Mouse (Mus musculus) embryonic facial prominence, embryonic 12.5 days (tissue): ENCODE measurements around the gene Atg16l1. TPM values are rescaled to one million over a fixed set of nuclear protein-coding genes. Genes with fewer than 3 reads are reported as not detected.
"Not testable (repeated sequence)": the region's sequence is repeated elsewhere in the genome, so short reads cannot be mapped to it uniquely, and the experiment has no call there.

Experiments used
- ATAC-seq: fragments of 200-750 bp; cut with Nextera tagmentation; 2 replicates; pipeline ENCODE4 v1.8.0; 2017; ENCODE audit not compliant: insufficient number of reproducible peaks, insufficient read depth, low FRiP score, low TSS enrichment
- H3K27ac ChIP-seq: fragments of 300-500 bp; sonication (generic); 2 replicates; pipeline ENCODE4 v1.5.1; 2016; ENCODE audit warnings: mild to moderate bottlenecking
- H3K27me3 ChIP-seq: fragments of 300-500 bp; sonication (generic); 2 replicates; pipeline ENCODE4 v1.6.1; 2016; ENCODE audit warnings: mild to moderate bottlenecking, moderate library complexity
- H3K36me3 ChIP-seq: fragments of 300-500 bp; sonication (generic); 2 replicates; pipeline ENCODE4 v1.6.1; 2016; ENCODE audit warnings: mild to moderate bottlenecking
- H3K4me1 ChIP-seq: fragments of 300-500 bp; sonication (generic); 2 replicates; pipeline ENCODE4 v1.6.1; 2016
- H3K4me2 ChIP-seq: fragments of 300-500 bp; sonication (generic); replicated peaks from 2 replicates; pipeline ENCODE4 v1.6.1; 2016; ENCODE audit warnings: mild to moderate bottlenecking, moderate library complexity
- H3K4me3 ChIP-seq: fragments of 300-500 bp; sonication (generic); 2 replicates; pipeline ENCODE4 v1.5.1; 2016; ENCODE audit warnings: mild to moderate bottlenecking
- H3K9ac ChIP-seq: fragments of 300-500 bp; sonication (generic); 2 replicates; pipeline ENCODE4 v1.6.1; 2016; ENCODE audit warnings: mild to moderate bottlenecking, moderate library complexity
- H3K9me3 ChIP-seq: fragments of 300-500 bp; sonication (generic); 2 replicates; pipeline ENCODE4 v1.6.1; 2016; ENCODE audit warnings: mild to moderate bottlenecking, moderate library complexity
- WGBS: fragments of 180-500 bp; shearing (Covaris S2); methylation state at CpG from one replicate; pipeline ENCODE4 v1.1.7; 2016; 5-methylcytosine and 5-hydroxymethylcytosine counted together
- polyA plus RNA-seq: library from polyadenylated mRNA; unstranded; fragments of >200 nt; fragmentation: Nextera tagmentation; extraction: Ambion mirVana; gene quantifications from 2 replicates; pipeline ENCODE4 v1.2.1, GENCODE M21; 2016

Gene Atg16l1
- polyA plus RNA-seq, 1 experiment from 2014 or later = 43.0 TPM

DNA sequence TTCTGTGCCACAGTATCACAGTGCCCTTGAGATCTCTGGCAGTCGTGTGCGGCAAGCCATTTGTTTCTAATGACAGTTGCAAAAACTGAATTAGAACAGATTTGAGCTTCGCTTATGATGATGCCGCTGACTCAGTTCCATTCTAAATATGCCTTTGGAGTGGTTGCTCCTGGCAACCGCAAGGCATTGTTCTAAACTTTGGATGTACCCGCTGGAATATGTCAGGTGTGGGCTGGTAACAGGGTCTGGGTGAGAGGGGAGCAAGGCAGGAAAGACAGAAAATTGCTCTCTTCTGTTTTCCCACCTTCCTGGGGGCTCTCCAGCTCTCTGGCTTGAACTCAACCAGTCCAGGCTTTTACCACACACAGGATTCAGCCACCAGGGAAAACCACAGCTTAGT, 57.5 kb downstream of the Atg16l1 start:
- Histone ChIP-seq H3K4me1 (no peaks in the 10 kb centered on the region), H3K9me3 (no peaks in the 10 kb centered on the region), H3K4me2 (no peak overlapping the region), H3K27me3 (no peaks in the 10 kb centered on the region), H3K9ac (no peak overlapping the region), H3K4me3 (no peak overlapping the region), H3K36me3 (no peaks in the 10 kb centered on the region), H3K27ac (no peak overlapping the region)
- 81% methylated on average over 6 of the region's 6 CpGs for WGBS
- ATAC-seq = no peak

DNA sequence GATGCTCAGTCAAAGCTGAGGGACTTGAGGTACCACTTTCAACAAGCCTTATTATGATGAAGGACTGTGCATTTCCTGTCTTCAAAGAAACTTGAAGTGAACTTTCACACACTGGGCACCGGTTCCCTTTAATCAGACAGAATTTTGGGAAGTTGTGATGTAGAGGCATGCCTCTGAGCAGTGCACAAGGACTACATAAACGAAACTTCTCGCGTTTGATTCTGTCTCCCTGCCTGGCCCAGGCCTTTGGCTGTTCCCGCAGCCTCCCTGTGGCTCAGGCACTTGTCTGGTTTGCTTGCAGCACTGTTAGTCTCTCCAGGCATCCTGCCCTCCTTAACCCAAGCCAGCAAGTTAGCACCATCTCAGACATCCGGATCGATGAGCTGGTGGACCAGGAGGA, 58.0 kb downstream of the Atg16l1 start:
- Histone ChIP-seq H3K4me1 (no peaks in the 10 kb centered on the region), H3K9me3 (no peaks in the 10 kb centered on the region), H3K27me3 (no peaks in the 10 kb centered on the region), H3K36me3 (no peaks in the 10 kb centered on the region), H3K4me3 (no peak overlapping the region), H3K4me2 (no peak overlapping the region), H3K27ac (no peak overlapping the region), H3K9ac (no peak overlapping the region)
- WGBS = 78% methylated on average over 7 of the region's 7 CpGs
- no peak for ATAC-seq

DNA sequence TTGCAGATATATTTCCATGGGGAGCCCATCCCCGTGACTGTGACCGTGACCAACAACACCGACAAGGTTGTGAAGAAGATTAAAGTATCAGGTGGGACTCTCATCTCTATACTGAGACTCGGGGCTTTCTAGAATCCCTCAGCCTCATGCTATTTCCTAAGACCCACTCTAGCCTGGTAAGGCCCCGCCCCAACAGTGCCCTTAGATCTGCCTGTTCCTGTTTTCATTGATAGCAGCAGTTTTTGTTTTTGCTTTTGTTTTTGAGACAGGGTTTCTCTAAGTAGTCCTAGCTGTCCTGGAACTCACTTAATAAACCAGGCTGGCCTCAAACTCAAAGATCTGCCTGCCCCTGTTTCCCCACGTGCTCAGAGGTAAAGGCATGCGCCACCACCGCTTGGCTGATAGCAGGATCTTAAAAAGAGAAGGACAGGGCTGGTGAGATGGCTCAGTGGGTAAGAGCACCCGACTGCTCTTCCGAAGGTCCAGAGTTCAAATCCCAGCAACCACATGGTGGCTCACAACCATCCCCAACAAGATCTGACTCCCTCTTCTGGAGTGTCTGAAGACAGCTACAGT, 68.8 kb downstream of the Atg16l1 start:
- 0 out of 2 replicates have a peak, but pooled peaks cover 5% of the 10 kb centered on the region for H3K4me1 ChIP-seq
- H3K4me3 ChIP-seq = no peak overlapping the region
- no peak for ATAC-seq
- H3K27me3 ChIP-seq = no peaks in the 10 kb centered on the region
- H3K4me2 ChIP-seq = no peak overlapping the region
- no peaks in the 10 kb centered on the region for H3K9me3 ChIP-seq
- H3K27ac ChIP-seq = no peak overlapping the region
- no peak overlapping the region for H3K9ac ChIP-seq
- no peaks in the 10 kb centered on the region for H3K36me3 ChIP-seq
- WGBS = 89% methylated on average over 10 of the region's 10 CpGs

DNA sequence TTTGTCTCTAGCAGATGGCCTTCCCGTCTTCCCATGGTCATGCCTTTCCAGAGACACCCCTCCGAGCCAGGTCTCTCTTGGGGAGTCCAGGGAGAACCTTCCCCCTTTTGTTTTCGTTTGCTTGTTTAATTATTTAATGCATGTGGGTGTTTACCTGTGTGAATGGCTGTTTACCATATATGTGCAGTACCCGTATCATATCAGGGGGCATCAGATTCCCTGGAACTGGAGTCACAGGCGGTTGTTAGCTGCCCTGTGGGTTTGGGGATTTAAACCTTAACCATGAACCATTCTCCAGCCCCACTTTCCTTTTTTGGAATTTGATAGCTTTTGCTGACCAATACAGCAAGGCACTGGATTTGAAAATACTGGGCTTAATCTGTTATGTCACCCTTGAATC, 69.6 kb downstream of the Atg16l1 start:
- no peak overlapping the region for H3K4me3 ChIP-seq
- H3K36me3 ChIP-seq = no peaks in the 10 kb centered on the region
- H3K4me2 ChIP-seq = no peak overlapping the region
- 0 out of 2 replicates have a peak, but pooled peaks cover 5% of the 10 kb centered on the region for H3K4me1 ChIP-seq
- no peaks in the 10 kb centered on the region for H3K9me3 ChIP-seq
- no peak overlapping the region for H3K9ac ChIP-seq
- no peaks in the 10 kb centered on the region for H3K27me3 ChIP-seq
- 84% methylated on average over 5 of the region's 5 CpGs for WGBS
- ATAC-seq = no peak
- no peak overlapping the region for H3K27ac ChIP-seq

DNA sequence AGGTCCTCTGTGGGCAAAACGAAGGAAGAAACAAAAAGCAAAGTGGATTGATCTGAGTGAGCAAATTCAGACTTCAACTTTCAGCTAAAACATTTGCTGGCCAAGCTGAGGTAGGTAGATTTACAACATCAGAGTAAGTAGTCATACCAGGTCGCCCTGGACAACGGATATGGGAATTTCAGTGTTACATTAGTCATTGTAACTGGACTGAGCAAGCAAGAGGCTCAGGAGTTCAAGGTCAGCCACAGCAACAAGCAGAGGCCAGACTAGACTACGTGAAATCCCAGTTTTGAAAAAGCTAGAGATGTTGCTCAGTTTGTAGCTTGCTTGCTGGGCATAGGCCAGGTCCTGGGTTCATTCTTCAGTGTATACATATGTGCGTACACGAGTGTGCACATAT, 70.3 kb downstream of the Atg16l1 start:
- 0 out of 2 replicates have a peak, but pooled peaks cover 5% of the 10 kb centered on the region for H3K4me1 ChIP-seq
- no peaks in the 10 kb centered on the region for H3K9me3 ChIP-seq
- no peaks in the 10 kb centered on the region for H3K27me3 ChIP-seq
- no peak overlapping the region for H3K4me2 ChIP-seq
- H3K4me3 ChIP-seq = no peak overlapping the region
- no peak overlapping the region for H3K27ac ChIP-seq
- no peaks in the 10 kb centered on the region for H3K36me3 ChIP-seq
- WGBS = 85% methylated on average over 6 of the region's 6 CpGs
- no peak for ATAC-seq
- H3K9ac ChIP-seq = no peak overlapping the region

DNA sequence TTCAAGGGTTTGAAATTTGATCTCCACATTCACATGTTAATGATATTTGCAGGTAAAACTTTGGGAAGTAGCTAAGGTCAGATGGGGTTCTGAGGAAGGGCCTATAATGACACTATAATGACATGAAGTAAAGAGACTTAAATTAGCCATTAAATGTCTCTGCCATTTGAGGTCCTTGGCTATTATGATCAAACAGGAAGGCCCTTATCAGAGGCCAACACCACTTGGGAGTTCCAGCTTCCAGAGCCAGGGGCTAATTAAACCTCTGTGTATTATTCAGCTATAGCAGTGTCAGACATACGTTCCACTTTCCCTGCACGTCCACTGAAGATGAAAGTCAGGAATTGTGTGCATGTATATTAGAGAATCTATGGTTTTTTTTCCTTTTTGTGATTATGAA, 70.8 kb downstream of the Atg16l1 start:
- Histone ChIP-seq H3K36me3 (no peaks in the 10 kb centered on the region), H3K4me3 (no peak overlapping the region), H3K9me3 (no peaks in the 10 kb centered on the region), H3K4me1 (0 out of 2 replicates have a peak, but pooled peaks cover 5% of the 10 kb centered on the region), H3K4me2 (no peak overlapping the region), H3K27ac (no peak overlapping the region), H3K9ac (no peak overlapping the region), H3K27me3 (no peaks in the 10 kb centered on the region)
- ATAC-seq = no peak
- WGBS = 50% methylated on average over 2 of the region's 2 CpGs

DNA sequence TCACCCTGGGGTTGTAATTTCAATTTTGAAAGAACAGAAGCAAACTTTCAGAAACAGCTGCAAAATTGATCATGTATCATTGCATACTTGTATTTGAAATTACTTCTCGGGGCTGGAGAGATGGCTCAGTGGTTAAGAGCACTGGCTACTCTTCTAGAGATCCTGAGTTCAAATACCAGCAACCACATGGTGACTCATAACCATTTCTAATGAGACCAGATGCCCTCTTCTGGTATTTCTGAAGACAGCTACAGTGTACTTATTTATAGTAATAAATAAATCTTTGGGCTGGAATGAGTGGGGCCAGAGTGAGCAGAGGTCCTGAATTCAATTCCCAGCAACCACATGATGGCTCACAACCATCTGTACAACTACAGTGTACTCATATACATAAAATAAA, 71.8 kb downstream of the Atg16l1 start:
- H3K4me1 ChIP-seq, H3K27me3 ChIP-seq, H3K36me3 ChIP-seq, H3K9ac ChIP-seq, H3K9me3 ChIP-seq, H3K4me3 ChIP-seq, H3K27ac ChIP-seq, H3K4me2 ChIP-seq, ATAC-seq: not testable (repeated sequence)
- WGBS = 88% methylated on average over 1 of the region's 1 CpGs

DNA sequence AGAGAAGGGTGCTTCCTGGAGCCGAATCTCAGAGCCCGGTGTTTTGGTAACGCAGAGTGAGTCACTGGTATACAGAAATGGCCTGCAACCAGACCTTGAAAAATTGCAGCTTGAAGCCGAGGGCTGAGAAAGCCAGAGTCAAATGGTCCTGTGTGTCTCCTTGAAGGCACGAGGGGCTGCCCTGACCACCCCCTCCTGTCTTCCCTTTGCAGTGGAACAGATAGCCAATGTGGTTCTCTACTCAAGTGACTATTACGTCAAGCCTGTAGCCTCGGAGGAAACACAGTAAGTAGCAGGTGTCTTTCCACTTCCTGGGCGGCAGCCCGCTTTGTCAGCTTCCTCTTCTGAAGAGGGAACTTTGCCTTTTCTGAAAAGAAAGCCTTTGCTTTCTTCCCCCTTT, 72.5 kb downstream of the Atg16l1 start:
- Histone ChIP-seq H3K27me3 (no peaks in the 10 kb centered on the region), H3K4me1 (0 out of 2 replicates have a peak, but pooled peaks cover 5% of the 10 kb centered on the region), H3K4me2 (no peak overlapping the region), H3K9me3 (no peaks in the 10 kb centered on the region), H3K27ac (no peak overlapping the region), H3K4me3 (no peak overlapping the region), H3K36me3 (no peaks in the 10 kb centered on the region), H3K9ac (no peak overlapping the region)
- ATAC-seq = no peak
- WGBS = 72% methylated on average over 9 of the region's 9 CpGs

DNA sequence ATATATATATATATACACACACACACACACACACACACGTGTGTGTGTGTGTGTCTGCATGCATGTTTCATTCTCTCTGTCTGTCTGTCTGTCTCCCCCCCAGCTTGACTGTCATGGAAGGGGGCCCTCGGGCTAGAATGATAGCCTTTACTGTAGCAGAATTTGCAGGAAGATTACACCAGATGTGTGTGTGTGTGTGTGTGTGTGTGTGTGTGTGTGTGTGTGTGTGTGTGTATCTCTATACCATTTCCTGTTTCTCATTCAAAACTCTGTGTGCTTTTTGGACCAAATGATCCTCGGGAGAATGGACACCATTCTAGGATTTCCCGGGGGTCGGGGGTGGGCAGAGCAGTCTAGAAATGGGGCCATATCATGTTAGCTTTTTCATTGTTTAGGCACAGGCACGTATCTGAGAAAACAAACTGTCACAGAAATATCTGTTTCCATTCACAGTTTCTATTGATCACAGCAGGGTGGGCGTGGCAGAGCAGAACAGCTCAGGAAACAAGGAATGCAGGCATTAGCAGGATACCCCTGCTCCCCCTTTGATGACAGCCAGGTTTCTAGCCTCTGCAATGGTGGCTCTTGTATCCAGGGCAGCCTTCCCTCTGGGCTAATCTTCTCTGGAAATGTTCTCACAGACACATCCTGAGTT, 73.4 kb downstream of the Atg16l1 start:
- no peaks in the 10 kb centered on the region for H3K9me3 ChIP-seq
- WGBS = 36% methylated on average over 7 of the region's 7 CpGs
- 0 out of 2 replicates have a peak overlapping the region, but pooled peaks have one; percentile 11 for H3K27ac ChIP-seq
- no peak overlapping the region for H3K4me2 ChIP-seq
- H3K9ac ChIP-seq = no peak overlapping the region
- no peak overlapping the region for H3K4me3 ChIP-seq
- no peaks in the 10 kb centered on the region for H3K27me3 ChIP-seq
- H3K36me3 ChIP-seq = no peaks in the 10 kb centered on the region
- ATAC-seq = no peak
- 0 out of 2 replicates have a peak, but pooled peaks cover 5% of the 10 kb centered on the region for H3K4me1 ChIP-seq

DNA sequence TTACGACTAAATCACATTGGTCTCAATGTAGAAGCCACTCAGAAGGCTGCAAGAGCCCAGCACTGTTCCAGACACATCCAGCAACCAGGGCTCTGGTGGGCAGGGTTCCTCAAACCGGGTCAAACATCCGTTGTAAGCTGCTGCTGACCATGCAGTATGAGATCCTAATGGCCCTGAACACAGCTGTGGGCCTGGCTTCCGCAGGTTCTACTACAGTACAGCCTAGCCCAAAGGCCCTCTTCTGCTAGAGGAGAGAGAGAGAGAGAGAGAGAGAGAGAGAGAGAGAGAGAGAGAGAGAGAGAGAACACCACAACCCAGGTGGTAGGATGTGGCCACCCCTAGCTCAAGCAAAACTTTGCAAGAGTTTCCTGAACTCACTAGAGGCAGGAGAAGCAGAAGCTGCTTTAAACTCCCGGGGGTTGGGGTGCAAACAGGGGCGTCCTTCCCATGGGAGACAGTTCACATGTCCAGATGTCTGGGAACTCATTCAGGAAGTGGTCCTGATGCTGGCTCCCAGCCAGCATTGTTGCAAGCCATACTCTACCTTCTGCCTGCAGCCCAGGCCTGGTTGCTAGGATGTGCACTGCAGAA, 74.0 kb downstream of the Atg16l1 start:
- no peak overlapping the region for H3K9ac ChIP-seq
- H3K36me3 ChIP-seq = no peaks in the 10 kb centered on the region
- H3K27ac ChIP-seq = 0 out of 2 replicates have a peak overlapping the region, but pooled peaks have one; percentile 11
- H3K4me2 ChIP-seq = no peak overlapping the region
- no peak for ATAC-seq
- WGBS = 59% methylated on average over 6 of the region's 6 CpGs
- H3K9me3 ChIP-seq = no peaks in the 10 kb centered on the region
- no peak overlapping the region for H3K4me3 ChIP-seq
- 0 out of 2 replicates have a peak, but pooled peaks cover 5% of the 10 kb centered on the region for H3K4me1 ChIP-seq
- H3K27me3 ChIP-seq = no peaks in the 10 kb centered on the region

DNA sequence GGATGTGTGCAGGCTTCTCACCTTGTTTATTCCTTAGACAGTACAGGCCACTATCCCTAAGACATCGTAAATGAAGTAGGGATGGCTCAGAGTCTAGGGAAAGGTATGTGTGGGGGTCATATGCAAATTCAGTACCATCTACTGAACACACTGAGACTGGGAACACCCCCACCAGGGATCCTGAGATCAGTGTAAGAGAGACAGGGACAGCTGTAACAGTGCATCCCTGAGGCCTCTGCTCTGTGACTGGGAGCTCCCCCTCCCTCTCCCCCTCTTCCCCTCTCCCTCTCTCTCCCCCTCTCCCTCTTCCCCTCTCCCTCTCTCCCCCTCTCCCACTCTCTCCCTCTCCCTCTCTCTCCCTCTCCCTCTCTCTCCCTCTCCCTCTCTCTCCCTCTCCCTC, 80.8 kb downstream of the Atg16l1 start:
- Histone ChIP-seq H3K27ac (peak overlapping the region; percentile 50; the same call in 1 of the 2 replicates), H3K9me3 (no peaks in the 10 kb centered on the region), H3K36me3 (no peaks in the 10 kb centered on the region), H3K4me3 (no peak overlapping the region), H3K4me2 (no peak overlapping the region), H3K4me1 (peaks cover 6% of the 10 kb centered on the region; the same call in 1 of the 2 replicates), H3K27me3 (no peaks in the 10 kb centered on the region), H3K9ac (no peak overlapping the region)
- no peak for ATAC-seq
- WGBS = 71% methylated on average over 1 of the region's 1 CpGs

DNA sequence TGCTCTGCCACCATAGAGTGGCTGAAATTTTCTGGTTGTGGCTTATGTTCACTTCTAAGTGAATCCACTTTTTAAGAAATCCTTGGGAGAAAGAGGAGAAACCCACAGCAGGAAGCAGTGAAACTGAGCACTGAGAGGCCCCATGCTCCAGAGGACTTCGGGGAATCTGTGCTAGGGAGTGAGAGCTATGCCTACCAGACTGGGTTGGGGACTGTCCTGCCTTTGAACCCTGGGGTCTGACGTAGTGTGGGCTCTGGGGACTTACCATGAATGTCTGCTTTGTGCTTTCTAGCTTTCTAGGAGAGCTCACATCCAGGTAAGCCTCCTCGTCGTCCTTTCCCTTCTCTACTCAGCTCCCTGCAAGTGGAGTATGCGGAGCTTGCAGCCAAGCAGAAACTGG, 81.3 kb downstream of the Atg16l1 start:
- no peaks in the 10 kb centered on the region for H3K27me3 ChIP-seq
- ATAC-seq = no peak; the same call in 1 of the 2 replicates
- no peak overlapping the region for H3K4me3 ChIP-seq
- WGBS = 25% methylated on average over 5 of the region's 5 CpGs
- H3K36me3 ChIP-seq = no peaks in the 10 kb centered on the region
- H3K9ac ChIP-seq = no peak overlapping the region
- H3K4me2 ChIP-seq = no peak overlapping the region
- peak overlapping the region; percentile 69; the same call in 1 of the 2 replicates for H3K27ac ChIP-seq
- H3K4me1 ChIP-seq = peaks cover 6% of the 10 kb centered on the region; the same call in 1 of the 2 replicates
- no peaks in the 10 kb centered on the region for H3K9me3 ChIP-seq
